Mouse (Mus musculus) heart, embryonic 10.5 days (tissue): Measurements from ENCODE around the gene Fsd1. TPM values are rescaled to one million over a fixed set of nuclear protein-coding genes. Genes with fewer than 3 reads are reported as not detected.

ENCODE experiments used
- DNase-seq: peaks from one replicate; pipeline ENCODE4 v3.0.0-alpha.2; 2017; ENCODE audit warnings: low spot score
- H3K27ac ChIP-seq: fragments of 300-500 bp; sonication (generic); 2 replicates; pipeline ENCODE4 v1.5.1; 2016; ENCODE audit warnings: mild to moderate bottlenecking
- H3K27me3 ChIP-seq: fragments of 300-500 bp; sonication (generic); 2 replicates; pipeline ENCODE4 v1.6.1; 2016; ENCODE audit warnings: mild to moderate bottlenecking; ENCODE audit not compliant: poor library complexity, insufficient read depth, severe bottlenecking
- H3K36me3 ChIP-seq: fragments of 300-500 bp; sonication (generic); 2 replicates; pipeline ENCODE4 v1.6.1; 2016; ENCODE audit warnings: mild to moderate bottlenecking, moderate library complexity
- H3K4me1 ChIP-seq: fragments of 300-500 bp; sonication (generic); 2 replicates; pipeline ENCODE4 v1.6.1; 2016; ENCODE audit warnings: mild to moderate bottlenecking
- H3K4me3 ChIP-seq: fragments of 300-500 bp; sonication (generic); 2 replicates; pipeline ENCODE4 v1.5.1; 2016; ENCODE audit warnings: mild to moderate bottlenecking, moderate library complexity
- H3K9me3 ChIP-seq: fragments of 300-500 bp; sonication (generic); 2 replicates; pipeline ENCODE4 v1.6.1; 2016; ENCODE audit warnings: mild to moderate bottlenecking, moderate library complexity
- WGBS: fragments of 180-500 bp; shearing (Covaris S2); methylation state at CpG from one replicate; pipeline ENCODE4 v1.1.7; 2016; 5-methylcytosine and 5-hydroxymethylcytosine counted together
- polyA plus RNA-seq: library from polyadenylated mRNA; unstranded; fragments of >200 nt; fragmentation: Nextera tagmentation; extraction: Ambion mirVana; gene quantifications from 2 replicates; pipeline ENCODE4 v1.2.1, GENCODE M21; 2016

Fsd1 gene
- polyA plus RNA-seq, 1 experiment from 2014 or later: 23.2 TPM

DNA sequence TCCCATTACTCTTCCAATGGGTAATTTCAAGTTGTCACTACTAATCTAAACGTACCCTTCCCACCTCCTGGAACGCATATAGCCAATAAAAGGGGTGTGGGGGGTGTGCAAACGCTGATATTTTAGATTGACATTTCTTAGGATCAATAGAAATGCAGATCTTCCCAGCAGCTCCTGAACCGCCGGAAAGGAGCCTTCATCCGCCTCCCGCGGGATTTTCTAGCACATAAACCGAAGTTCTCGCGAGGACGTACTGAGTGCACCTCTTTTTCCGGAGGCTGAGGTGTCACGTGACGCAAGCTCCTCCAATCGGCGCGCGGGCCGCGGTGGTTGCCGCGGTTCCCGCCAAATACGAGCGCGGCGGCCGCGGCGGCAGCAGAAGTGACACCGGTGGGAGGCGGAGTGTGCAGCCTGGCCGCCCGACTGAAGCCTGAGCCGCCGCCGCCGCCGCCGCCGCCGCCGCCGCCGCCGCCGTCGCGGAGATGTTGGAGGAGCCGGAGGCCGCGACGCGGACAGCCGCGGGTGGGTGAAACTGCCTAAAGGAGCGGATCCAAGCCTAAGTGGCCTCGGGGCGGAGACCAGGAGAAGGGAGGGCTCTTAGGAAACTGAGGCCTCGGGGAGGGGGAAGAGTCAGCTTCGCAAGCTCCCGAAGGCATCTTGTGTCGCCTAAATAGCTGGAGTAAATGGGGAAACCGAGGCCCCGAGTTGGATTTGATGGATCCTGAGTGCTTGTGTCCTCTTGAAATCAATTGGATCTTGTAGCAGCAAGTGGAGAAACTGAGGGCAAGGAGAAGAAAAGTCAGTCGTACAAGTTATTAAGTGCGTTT lies 53.9 kb downstream of the Fsd1 start, which contains the start of gene Chaf1a:
Gene Chaf1a (plus strand): TSS at position 410 of the 827 bp plus-strand sequence.
- Histone ChIP-seq H3K27ac (peak within 1 kb of the TSS; percentile 94), H3K4me3 (peak within 1 kb of the TSS; percentile 88), H3K27me3 (no peaks in the 10 kb centered on the region), H3K36me3 (peaks cover 19% of the 10 kb centered on the region), H3K4me1 (peaks cover 17% of the 10 kb centered on the region), H3K9me3 (no peaks in the 10 kb centered on the region)
- under 1% methylated on average over 68 of the region's 68 CpGs for WGBS
- peak; percentile 99 for DNase-seq

DNA sequence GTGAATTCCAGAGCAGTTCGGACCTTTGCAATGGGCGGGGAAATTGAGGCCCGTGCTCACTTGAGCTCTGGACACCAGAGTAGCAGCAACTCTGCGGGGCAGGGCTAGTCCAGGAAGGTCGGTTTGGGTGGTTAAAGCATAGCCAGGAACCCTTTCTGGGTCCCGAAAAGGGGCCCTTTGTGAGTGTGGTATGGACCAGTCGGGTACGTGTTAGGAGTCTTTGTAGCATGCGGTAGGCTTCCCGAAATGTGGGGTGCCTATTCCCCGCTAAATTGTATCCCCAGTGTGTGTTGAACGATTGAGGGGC lies 54.5 kb downstream of the Fsd1 start:
- Histone ChIP-seq H3K4me1 (peaks cover 16% of the 10 kb centered on the region; the same call in 1 of the 2 replicates), H3K36me3 (peaks cover 24% of the 10 kb centered on the region), H3K9me3 (no peaks in the 10 kb centered on the region), H3K27me3 (no peaks in the 10 kb centered on the region), H3K4me3 (peak overlapping the region; percentile 88), H3K27ac (peak overlapping the region; percentile 94)
- WGBS: 2% methylated on average over 12 of the region's 12 CpGs
- DNase-seq: no peak

Other genes with a start within 250 kb of the Fsd1 start
- 0.05 TPM in 1 of 2 replicates, not detected in the other for gene Adgre4, start 236.5 kb upstream of the Fsd1 start, polyA plus RNA-seq
- gene Zfp119a, start 107.6 kb upstream of the Fsd1 start, polyA plus RNA-seq: 5.9 and 6.9 TPM in 2 replicates
- 8.2 and 11.0 TPM in 2 replicates for gene Zfp959, start 94.4 kb upstream of the Fsd1 start, polyA plus RNA-seq
- gene Zfp119b, start 37.0 kb upstream of the Fsd1 start, polyA plus RNA-seq: 3.9 TPM in 2 replicates
- 0.25 and 0.72 TPM in 2 replicates for gene Ebi3, start 33.9 kb upstream of the Fsd1 start, polyA plus RNA-seq
- gene Yju2, start 27.4 kb upstream of the Fsd1 start, polyA plus RNA-seq: 20.9 and 24.4 TPM in 2 replicates
- gene Shd, start 16.0 kb upstream of the Fsd1 start, polyA plus RNA-seq: 11.3 and 15.2 TPM in 2 replicates
- 7.7 and 8.0 TPM in 2 replicates for gene Stap2, start 19.1 kb downstream of the Fsd1 start, polyA plus RNA-seq
- 69.5 and 111 TPM in 2 replicates for gene Mpnd, start 19.2 kb downstream of the Fsd1 start, polyA plus RNA-seq
- 117 and 155 TPM in 2 replicates for gene Sh3gl1, start 50.1 kb downstream of the Fsd1 start, polyA plus RNA-seq
- gene Chaf1a, start 53.9 kb downstream of the Fsd1 start, polyA plus RNA-seq: 24.0 and 30.0 TPM in 2 replicates
- 33.1 and 34.3 TPM in 2 replicates for gene Ubxn6, start 88.5 kb downstream of the Fsd1 start, polyA plus RNA-seq
- 121 and 139 TPM in 2 replicates for gene Hdgfl2, start 93.1 kb downstream of the Fsd1 start, polyA plus RNA-seq
- 0.05 and 0.08 TPM in 2 replicates for gene Plin4, start 123.3 kb downstream of the Fsd1 start, polyA plus RNA-seq
- gene Plin5, start 131.1 kb downstream of the Fsd1 start, polyA plus RNA-seq: 0.18 and 0.46 TPM in 2 replicates
- gene Lrg1, start 135.5 kb downstream of the Fsd1 start, polyA plus RNA-seq: not detected in 2 replicates
- 0.36 and 1.0 TPM in 2 replicates for gene Sema6b, start 153.8 kb downstream of the Fsd1 start, polyA plus RNA-seq
- gene Tnfaip8l1, start 176.0 kb downstream of the Fsd1 start, polyA plus RNA-seq: 5.5 and 6.0 TPM in 2 replicates
- gene Mydgf, start 197.4 kb downstream of the Fsd1 start, polyA plus RNA-seq: 94.2 and 106 TPM in 2 replicates
- gene Dpp9, start 232.4 kb downstream of the Fsd1 start, polyA plus RNA-seq: 31.0 and 34.3 TPM in 2 replicates